Mouse (Mus musculus) hindbrain, embryonic 10.5 days (tissue): ENCODE measurements around the gene Oprd1. TPM values are rescaled to one million over a fixed set of nuclear protein-coding genes. Genes with fewer than 3 reads are reported as not detected.

Experiments used
- DNase-seq: peaks from one replicate; pipeline ENCODE4 v3.0.0-alpha.2; 2017; ENCODE audit warnings: low spot score
- H3K27ac ChIP-seq: fragments of 300-500 bp; sonication (generic); 2 replicates; pipeline ENCODE4 v1.5.1; 2016; ENCODE audit warnings: mild to moderate bottlenecking, moderate library complexity
- H3K27me3 ChIP-seq: fragments of 300-500 bp; sonication (generic); 2 replicates; pipeline ENCODE4 v1.6.1; 2016; ENCODE audit warnings: mild to moderate bottlenecking; ENCODE audit not compliant: poor library complexity, insufficient read depth, severe bottlenecking
- H3K36me3 ChIP-seq: fragments of 300-500 bp; sonication (generic); 2 replicates; pipeline ENCODE4 v1.6.1; 2016; ENCODE audit warnings: mild to moderate bottlenecking, moderate library complexity
- H3K4me1 ChIP-seq: fragments of 300-500 bp; sonication (generic); replicated peaks from 2 replicates; pipeline ENCODE4 v1.6.1; 2016; ENCODE audit warnings: mild to moderate bottlenecking
- H3K4me3 ChIP-seq: fragments of 300-500 bp; sonication (generic); 2 replicates; pipeline ENCODE4 v1.5.1; 2016; ENCODE audit warnings: mild to moderate bottlenecking, moderate library complexity
- H3K9me3 ChIP-seq: fragments of 300-500 bp; sonication (generic); 2 replicates; pipeline ENCODE4 v1.6.1; 2016; ENCODE audit warnings: mild to moderate bottlenecking, moderate library complexity
- WGBS: fragments of 180-500 bp; shearing (Covaris S2); methylation state at CpG from one replicate; pipeline ENCODE4 v1.1.7; 2016; 5-methylcytosine and 5-hydroxymethylcytosine counted together
- polyA plus RNA-seq: library from polyadenylated mRNA; unstranded; fragments of >200 nt; fragmentation: Nextera tagmentation; extraction: Ambion mirVana; gene quantifications from 2 replicates; pipeline ENCODE4 v1.2.1, GENCODE M21; 2016

Oprd1 gene
- polyA plus RNA-seq, 1 experiment from 2014 or later: 0.07 TPM

DNA sequence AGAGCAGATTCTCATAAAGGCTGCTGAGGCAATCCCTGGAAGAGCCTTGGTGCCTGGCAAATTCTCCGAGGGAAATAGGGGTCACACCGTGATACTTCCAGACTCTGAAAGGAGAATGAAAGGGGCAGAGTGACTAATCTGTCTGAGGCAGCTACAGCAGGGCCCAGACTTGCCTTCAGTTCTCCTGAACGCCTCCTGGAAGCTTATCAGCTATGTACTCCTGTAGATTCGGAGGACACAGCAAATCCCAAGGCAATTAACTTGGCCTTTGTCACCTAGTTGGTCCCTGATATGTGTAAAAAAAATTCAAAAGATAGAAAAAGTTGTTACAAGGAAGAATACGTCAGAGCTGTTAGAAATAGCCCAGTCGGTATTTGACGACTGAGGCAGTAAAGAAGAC, 49.2 kb downstream of the Oprd1 start:
- Histone ChIP-seq H3K27me3 (no peaks in the 10 kb centered on the region; the same call in 1 of the 2 replicates), H3K27ac (no peak overlapping the region), H3K36me3 (no peaks in the 10 kb centered on the region), H3K9me3 (no peaks in the 10 kb centered on the region), H3K4me3 (no peak overlapping the region), H3K4me1 (no peaks in the 10 kb centered on the region)
- WGBS: 80% methylated on average over 7 of the region's 7 CpGs
- no peak for DNase-seq

DNA sequence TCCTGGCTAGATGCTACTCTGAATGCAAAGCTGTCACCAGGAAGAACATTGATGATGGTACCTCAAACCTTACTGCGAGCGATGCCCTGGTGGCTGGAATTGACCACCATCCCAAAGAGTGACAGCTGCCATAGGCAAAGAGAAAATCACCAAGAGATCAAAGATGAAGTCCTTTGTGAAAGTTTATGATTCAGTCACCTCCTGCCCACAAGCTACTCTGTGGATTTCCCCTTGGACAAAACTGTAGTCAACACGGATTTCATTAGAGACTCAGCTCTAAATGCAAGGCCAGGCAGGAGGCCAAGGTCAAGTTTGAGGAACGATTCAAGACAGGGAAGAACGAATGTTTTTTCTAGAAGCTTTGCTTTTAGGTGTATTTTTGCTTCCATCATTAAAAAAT, 50.4 kb downstream of the Oprd1 start:
- DNase-seq: no peak
- Histone ChIP-seq H3K27ac (no peak overlapping the region), H3K4me1 (no peaks in the 10 kb centered on the region), H3K27me3 (no peaks in the 10 kb centered on the region; the same call in 1 of the 2 replicates), H3K36me3 (no peaks in the 10 kb centered on the region), H3K4me3 (no peak overlapping the region), H3K9me3 (no peaks in the 10 kb centered on the region)
- 87% methylated on average over 5 of the region's 5 CpGs for WGBS

DNA sequence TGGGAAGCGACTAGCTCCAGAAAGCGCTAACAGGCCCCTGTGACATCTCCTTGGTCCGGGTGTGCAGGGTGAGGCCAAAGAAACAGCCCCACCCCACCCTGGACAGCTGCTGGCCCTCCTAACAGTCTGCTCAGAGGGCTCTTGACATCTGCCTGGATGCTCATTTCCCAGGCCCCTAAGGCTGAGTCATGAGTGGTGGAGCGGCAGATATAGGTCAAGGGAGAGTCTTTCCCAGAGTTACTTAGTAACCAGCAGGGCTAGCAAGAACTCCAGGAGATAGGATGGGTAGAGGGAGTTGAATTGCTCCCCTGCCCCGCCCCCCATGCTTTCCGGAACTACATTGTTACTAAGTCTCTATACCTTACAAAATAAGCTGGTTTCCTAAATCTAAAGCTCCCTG, 51.1 kb downstream of the Oprd1 start:
- WGBS: 80% methylated on average over 6 of the region's 6 CpGs
- H3K27ac ChIP-seq: no peak overlapping the region
- H3K27me3 ChIP-seq: no peaks in the 10 kb centered on the region; the same call in 1 of the 2 replicates
- no peaks in the 10 kb centered on the region for H3K36me3 ChIP-seq
- H3K4me3 ChIP-seq: no peak overlapping the region
- H3K4me1 ChIP-seq: no peaks in the 10 kb centered on the region
- no peaks in the 10 kb centered on the region for H3K9me3 ChIP-seq
- no peak for DNase-seq

DNA sequence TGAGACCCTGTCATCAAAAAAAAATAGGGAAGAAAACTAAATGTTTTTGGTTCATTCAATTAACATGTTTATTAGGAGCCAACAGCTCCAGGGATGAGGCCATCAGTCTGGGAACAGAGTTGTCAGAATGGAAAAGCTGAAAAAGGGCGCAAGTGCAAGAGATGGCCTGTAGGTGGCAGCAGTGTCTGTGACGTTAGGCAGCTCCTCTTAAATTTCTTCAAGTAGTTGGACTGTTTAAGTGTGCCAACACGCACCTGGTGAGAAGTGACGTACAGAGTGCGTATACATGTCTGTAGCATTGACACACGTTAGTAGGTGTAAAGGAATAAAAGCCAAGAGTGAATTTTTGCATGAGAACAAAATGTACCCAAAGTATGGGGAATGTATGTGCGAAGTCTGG, 55.4 kb downstream of the Oprd1 start:
- WGBS: 23% methylated on average over 7 of the region's 7 CpGs
- Histone ChIP-seq H3K27me3 (peaks cover 4% of the 10 kb centered on the region; the same call in 1 of the 2 replicates), H3K4me3 (no peak overlapping the region), H3K4me1 (peaks cover 5% of the 10 kb centered on the region), H3K36me3 (no peaks in the 10 kb centered on the region), H3K27ac (no peak overlapping the region), H3K9me3 (no peaks in the 10 kb centered on the region)
- DNase-seq: peak; percentile 67

DNA sequence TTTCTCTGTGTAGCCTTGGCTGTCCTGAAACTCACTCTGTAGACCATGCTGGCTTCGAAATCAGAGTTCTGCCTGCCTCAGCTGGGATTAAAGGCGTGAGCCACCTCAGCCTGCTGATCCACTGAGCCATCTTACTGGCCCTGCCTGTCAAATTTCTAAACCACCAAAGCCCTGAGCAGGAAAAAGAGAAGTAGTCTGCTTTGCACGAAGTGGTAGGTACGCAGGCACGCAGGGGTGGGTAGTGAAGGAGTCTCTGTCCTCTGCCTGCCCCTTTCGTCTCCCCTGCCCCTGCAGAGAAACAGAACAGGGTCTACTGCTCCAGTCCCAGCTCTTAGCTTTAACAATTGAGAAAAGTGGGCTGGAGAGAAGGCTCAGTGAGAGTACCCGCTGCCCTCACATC, 59.2 kb downstream of the Oprd1 start:
- no peak for DNase-seq
- WGBS: 81% methylated on average over 7 of the region's 7 CpGs
- no peaks in the 10 kb centered on the region for H3K36me3 ChIP-seq
- H3K4me1 ChIP-seq: peaks cover 11% of the 10 kb centered on the region
- no peak overlapping the region for H3K27ac ChIP-seq
- peaks cover 4% of the 10 kb centered on the region; the same call in 1 of the 2 replicates for H3K27me3 ChIP-seq
- H3K4me3 ChIP-seq: no peak overlapping the region
- no peaks in the 10 kb centered on the region for H3K9me3 ChIP-seq

DNA sequence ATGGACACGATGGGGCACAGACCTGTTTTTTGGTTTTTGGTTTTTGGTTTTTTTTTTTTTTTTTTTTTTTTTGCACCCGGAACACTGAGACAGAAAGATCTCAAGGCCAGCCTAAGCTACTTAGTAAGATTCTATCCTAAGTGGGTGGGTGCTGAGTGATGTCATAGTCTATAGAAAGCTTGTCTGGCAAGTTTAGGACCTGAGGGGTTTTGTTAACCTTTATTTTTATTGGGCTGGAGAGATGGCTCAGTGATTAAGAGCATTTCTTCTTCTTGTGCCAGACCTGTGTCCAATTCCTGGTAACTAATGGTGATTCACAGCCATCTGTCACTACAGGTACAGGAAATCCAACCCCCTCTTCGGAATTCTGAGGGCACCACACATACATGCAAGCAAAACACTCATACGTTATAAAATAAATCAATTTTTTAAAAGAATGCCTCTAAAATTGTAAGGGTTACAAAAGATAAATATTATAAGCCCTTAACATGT, 63.7 kb downstream of the Oprd1 start:
- H3K27ac ChIP-seq: no peak overlapping the region
- peaks cover 29% of the 10 kb centered on the region for H3K27me3 ChIP-seq
- peaks cover 38% of the 10 kb centered on the region for H3K4me1 ChIP-seq
- H3K4me3 ChIP-seq: no peak overlapping the region
- WGBS: 68% methylated on average over 4 of the region's 4 CpGs
- no peaks in the 10 kb centered on the region for H3K36me3 ChIP-seq
- DNase-seq: no peak
- H3K9me3 ChIP-seq: no peaks in the 10 kb centered on the region

DNA sequence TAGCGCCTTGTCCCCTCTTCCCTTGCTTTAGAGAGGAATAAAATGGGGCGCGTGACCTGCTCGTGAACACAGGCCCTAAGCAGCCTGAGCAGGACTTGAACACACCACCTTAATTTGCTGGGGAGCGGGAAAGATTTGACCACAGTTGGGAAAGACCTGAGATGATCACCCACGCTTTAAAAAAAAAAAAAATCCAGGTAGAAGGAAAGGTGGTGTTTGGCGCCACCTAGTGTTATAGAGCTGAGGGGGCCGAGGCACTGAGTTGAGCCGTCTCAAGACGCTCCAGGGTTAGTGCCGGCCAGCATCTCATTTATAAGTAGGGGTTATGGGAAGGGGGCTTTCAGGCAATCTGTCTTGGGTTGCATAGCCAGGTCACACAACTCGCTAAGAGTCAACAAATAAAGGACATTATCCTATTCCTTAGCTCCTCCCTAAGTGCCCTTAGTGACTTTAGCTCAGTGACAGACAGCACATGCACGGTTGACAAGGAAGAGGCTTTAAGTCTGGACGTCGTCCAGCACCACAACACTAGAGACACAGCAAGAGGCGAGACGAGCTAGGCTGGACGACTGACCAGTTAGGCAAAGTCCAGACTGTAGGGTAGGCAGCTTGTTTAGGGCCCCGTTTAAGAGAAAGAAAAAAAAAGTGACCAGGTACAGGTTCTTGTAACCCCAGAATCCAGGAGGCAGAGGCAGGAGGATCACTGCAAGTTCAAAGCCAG, 64.6 kb downstream of the Oprd1 start:
- Histone ChIP-seq H3K4me3 (no peak overlapping the region), H3K36me3 (no peaks in the 10 kb centered on the region), H3K27me3 (peaks cover 30% of the 10 kb centered on the region), H3K27ac (no peak overlapping the region; the same call in 1 of the 2 replicates), H3K9me3 (no peaks in the 10 kb centered on the region), H3K4me1 (peaks cover 46% of the 10 kb centered on the region)
- WGBS: 20% methylated on average over 19 of the region's 19 CpGs
- peak; percentile 74 for DNase-seq

DNA sequence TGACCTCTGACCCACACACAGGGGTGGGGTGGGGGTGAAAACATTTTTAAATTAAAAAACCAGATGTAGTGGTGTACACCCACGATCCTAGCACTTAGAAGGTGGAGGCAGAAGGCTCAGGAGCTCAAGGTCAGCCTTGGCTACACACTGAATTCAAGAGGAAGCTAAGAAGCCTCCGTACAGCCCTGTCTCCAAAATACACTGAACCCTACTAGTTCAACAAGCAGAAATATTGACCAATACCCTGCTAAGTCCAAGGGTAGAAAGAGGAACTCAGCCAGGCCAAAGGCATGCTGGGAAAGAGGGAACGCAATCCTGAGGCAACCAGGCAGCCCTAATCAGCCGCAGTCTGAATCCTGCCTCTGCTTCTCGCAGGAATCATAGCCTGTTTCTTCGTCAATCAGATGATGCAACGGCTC, 66.0 kb downstream of the Oprd1 start:
- 60% methylated on average over 7 of the region's 7 CpGs for WGBS
- peaks cover 49% of the 10 kb centered on the region for H3K4me1 ChIP-seq
- peak overlapping the region; percentile 35; the same call in 1 of the 2 replicates for H3K27ac ChIP-seq
- H3K4me3 ChIP-seq: no peak overlapping the region
- no peak for DNase-seq
- H3K27me3 ChIP-seq: peaks cover 42% of the 10 kb centered on the region
- no peaks in the 10 kb centered on the region for H3K36me3 ChIP-seq
- H3K9me3 ChIP-seq: no peaks in the 10 kb centered on the region

DNA sequence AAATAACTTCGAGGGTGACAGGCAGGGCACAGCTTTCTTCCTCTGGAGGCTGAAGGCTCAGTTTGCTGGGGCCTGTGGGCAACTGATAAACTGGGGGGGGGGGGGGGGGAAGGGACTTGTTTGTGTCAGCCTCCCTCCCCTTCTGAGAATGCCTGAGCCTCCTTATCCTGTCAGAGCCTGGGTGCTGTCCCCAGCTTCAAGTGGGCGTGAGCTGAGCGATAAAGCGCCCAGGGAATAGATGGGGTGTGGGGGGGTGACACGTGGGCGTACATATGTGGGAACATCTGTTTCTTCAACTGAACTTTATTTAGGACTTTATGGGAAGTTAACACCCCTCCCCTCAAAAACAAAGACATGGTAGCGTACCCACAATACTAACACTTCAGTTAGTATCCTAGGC, 66.8 kb downstream of the Oprd1 start:
- H3K4me1 ChIP-seq: peaks cover 54% of the 10 kb centered on the region
- H3K4me3 ChIP-seq: no peak overlapping the region
- WGBS: 79% methylated on average over 7 of the region's 7 CpGs
- H3K9me3 ChIP-seq: no peaks in the 10 kb centered on the region
- peaks cover 51% of the 10 kb centered on the region for H3K27me3 ChIP-seq
- no peak overlapping the region for H3K27ac ChIP-seq
- H3K36me3 ChIP-seq: no peaks in the 10 kb centered on the region
- DNase-seq: no peak

DNA sequence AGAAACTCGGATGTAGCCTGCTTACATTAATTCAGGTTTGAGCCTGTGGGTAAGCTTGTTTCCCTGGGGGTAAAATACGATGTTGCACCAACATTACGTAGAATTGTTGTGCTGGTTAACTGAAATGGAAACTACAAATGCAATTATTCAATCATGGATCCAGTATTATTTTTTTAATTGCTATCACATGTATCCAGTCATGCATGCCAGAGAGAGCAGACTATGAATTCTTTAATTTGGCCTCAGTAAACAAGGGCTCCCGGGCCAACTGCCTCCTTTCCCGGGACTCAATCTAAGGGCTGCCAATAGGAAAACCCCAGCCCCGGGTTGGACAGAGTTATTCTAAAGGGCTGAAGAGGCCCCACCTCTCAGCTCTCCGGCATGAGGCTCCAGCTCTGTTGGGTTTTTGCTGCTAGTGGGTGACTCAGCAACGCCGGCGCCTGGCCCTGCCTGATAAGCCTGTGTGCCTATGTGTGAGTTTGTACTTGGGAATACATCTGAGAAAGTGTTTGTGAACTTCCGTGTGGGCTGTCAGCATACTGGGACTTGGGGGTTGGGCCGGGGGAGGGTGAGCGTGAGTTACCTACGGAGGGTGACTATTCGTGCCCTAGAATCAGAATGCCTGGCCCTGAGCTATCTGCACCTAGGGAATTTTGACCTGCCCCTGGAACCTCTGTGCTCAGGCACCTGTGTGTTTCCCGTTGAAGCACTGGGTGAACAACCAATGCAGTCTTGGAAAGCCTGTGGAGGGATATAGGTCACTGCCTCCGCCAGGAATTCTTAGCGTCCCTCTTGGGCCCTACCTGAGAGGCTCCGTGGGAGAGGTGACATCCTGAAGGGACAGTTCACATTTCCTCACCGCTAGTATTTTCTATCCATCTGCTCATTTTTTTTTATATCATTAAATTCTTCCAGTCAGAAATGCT, 67.5 kb downstream of the Oprd1 start:
- peak overlapping the region; percentile 11; the same call in 1 of the 2 replicates for H3K4me3 ChIP-seq
- WGBS: 27% methylated on average over 20 of the region's 20 CpGs
- DNase-seq: no peak
- H3K36me3 ChIP-seq: no peaks in the 10 kb centered on the region
- 0 out of 2 replicates have a peak overlapping the region, but pooled peaks have one; percentile 35 for H3K27ac ChIP-seq
- H3K9me3 ChIP-seq: no peaks in the 10 kb centered on the region
- peaks cover 57% of the 10 kb centered on the region for H3K27me3 ChIP-seq
- H3K4me1 ChIP-seq: peaks cover 54% of the 10 kb centered on the region

DNA sequence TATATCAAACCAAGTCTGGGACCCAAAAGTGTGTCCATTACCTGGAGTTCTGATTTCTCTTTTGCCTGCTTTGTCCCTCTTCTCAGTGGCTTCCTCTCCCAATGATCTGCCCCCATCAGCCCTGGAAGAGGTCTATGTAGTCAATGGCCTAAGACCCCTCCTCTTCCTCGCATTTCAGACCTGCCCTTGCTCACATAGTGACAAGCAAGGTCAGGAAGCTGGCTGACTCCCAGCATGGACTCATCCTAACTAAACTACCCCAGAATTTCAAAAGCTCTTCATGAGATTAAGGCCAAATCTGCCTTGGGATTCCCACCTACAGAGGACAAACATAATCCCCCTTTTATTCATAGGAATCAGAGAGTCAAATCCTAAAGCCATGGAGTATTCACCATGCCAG, 68.5 kb downstream of the Oprd1 start:
- Histone ChIP-seq H3K4me1 (peaks cover 54% of the 10 kb centered on the region), H3K27me3 (peaks cover 59% of the 10 kb centered on the region)
- WGBS: 45% methylated on average over 1 of the region's 1 CpGs

DNA sequence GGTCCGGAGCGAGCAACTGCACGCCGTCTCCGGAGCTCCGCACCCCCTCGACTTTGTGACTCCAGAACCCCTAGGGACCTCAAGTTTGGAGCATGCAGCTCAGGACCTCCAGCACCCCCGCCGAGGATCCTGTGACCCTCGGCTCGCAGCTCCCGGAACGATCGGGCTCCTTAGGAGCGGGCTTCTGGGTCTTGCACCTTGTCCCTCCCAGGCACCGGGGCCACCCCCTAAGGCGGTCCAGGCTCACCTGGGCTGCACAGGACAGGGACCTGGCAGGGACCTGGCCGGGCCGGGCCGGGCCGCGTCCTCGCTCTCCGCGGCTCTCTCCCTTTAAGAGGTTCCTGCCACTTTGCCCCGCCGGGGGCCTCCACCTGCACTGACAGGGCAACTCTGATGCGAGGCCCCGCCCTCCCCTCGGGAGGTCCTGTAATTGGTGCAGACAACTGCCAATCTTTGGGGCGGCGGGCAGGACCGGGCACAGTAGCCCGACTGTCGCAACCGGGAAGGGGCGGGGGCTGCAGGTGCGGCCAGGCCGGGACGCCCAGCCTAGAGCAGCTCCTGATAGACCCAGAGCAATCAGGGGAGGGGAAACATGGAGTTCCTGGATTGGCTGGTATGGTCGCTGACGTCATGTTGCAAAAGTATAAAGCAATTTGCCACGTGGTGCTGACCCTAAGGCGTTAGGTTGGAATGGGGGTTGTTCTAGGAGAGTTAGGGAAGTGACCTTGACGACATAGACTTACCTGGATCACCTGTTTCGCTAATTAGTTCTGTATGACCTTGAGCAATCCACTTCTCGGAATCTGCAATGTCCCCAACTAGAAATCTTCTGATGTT, 69.1 kb downstream of the Oprd1 start, which contains the start of gene Epb41:
Gene Epb41, minus strand, starts transcription at position 389 of the 837 bp plus-strand sequence.
- 2% methylated on average over 47 of the region's 47 CpGs for WGBS
- H3K9me3 ChIP-seq: no peaks in the 10 kb centered on the region
- peak; percentile 94 for DNase-seq
- peak within 1 kb of the TSS; percentile 84 for H3K27ac ChIP-seq
- H3K36me3 ChIP-seq: no peaks in the 10 kb centered on the region
- peaks cover 59% of the 10 kb centered on the region for H3K27me3 ChIP-seq
- H3K4me3 ChIP-seq: peak within 1 kb of the TSS; percentile 70
- peaks cover 54% of the 10 kb centered on the region for H3K4me1 ChIP-seq

More for the DNA sequence above, 68.5 kb downstream of the Oprd1 start:
- DNase-seq: no peak
- H3K4me3 ChIP-seq: peak overlapping the region; percentile 70
- no peak overlapping the region for H3K27ac ChIP-seq
- H3K36me3 ChIP-seq: no peaks in the 10 kb centered on the region
- no peaks in the 10 kb centered on the region for H3K9me3 ChIP-seq
